Mouse (Mus musculus) left cerebral cortex, postnatal 10 days (tissue): ENCODE measurements around the gene Rap1b. TPM values are rescaled to one million over a fixed set of nuclear protein-coding genes. Genes with fewer than 3 reads are reported as not detected.

Experiments
- DNase-seq, 2 experiments: peaks; one replicate each; pipeline ENCODE4 v3.0.0; 2021 to 2022; ENCODE audit warnings: low spot score in 2 of 2, mixed read lengths in 1 of 2; ENCODE audit errors: extremely low spot score in 1 of 2
- intact Hi-C: fragments of 180-260 bp; cut with DNase I; formaldehyde crosslinking; loops from one replicate; pipeline ENCODE4 v1.15.1; 2025
- total RNA-seq, 2 experiments: library from RNA; stranded (reverse); gene quantifications; 2 replicates each; pipeline ENCODE4 v1.2.3; 2021

Rap1b gene
- total RNA-seq, 2 experiments from 2014 or later = 88.9 to 94.5 TPM

DNA sequence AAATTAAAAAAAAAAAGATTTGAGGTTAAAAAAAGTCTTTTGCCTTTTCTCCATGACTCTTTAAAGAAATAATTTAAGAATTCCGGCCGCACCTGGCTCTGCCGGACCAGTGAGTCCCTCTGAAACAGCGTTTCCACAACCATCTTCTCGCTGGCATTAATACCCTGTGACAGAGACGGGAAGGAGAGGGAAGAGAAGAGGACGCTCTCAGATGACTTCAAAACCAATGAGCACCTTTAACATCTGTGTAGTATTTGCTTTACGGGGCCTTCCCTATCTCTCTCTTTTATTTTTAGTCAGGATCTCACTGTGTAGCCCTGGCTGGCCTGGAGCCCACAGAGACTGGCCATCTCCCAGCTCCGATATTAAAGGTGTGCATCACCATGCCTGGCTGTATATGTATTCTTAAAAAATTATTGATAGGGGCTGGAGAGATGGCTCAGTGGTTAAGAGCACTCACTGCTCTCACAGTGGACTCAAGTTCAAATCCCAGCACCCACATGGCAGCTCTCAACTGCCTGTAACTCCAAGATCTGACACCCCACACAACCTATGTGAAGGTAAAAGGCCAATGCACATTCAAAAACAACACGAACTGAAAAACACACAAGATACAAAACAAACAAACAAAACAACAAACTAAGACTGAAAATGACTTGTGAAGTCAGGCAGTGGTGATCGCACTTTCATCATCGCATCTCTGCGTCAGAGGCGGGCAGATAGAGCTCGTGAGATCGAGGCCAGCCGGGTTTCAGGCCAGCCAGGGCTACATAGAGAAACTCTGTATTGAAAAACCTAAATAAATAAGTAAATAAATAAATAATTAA is 68.1 kb downstream of the Rap1b start:
- no peak for DNase-seq
- intact Hi-C loops = loop anchor here (5.0 kb wide), 1 partner anchor 45 kb away; no protein-coding TSS in a partner anchor

DNA sequence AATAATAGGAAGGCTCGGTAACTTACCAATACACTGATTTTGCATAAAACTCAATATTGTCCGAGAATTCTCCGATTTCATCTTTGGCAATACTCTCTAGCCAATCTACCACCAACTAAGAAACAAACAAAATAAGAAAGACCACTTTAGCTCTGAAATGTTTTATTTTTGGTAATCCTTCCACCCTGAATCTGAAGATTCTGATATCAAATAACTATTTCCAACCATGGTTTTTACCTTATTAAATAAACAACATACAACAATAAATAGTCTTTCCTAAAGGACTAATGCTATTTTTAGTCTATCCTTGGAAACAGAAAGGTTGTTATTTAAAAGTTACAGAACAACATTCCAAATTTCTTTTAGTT is 68.7 kb downstream of the Rap1b start:
- DNase-seq = no peak
- intact Hi-C loops = loop anchor here (5.0 kb wide), 1 partner anchor 45 kb away; no protein-coding TSS in a partner anchor

DNA sequence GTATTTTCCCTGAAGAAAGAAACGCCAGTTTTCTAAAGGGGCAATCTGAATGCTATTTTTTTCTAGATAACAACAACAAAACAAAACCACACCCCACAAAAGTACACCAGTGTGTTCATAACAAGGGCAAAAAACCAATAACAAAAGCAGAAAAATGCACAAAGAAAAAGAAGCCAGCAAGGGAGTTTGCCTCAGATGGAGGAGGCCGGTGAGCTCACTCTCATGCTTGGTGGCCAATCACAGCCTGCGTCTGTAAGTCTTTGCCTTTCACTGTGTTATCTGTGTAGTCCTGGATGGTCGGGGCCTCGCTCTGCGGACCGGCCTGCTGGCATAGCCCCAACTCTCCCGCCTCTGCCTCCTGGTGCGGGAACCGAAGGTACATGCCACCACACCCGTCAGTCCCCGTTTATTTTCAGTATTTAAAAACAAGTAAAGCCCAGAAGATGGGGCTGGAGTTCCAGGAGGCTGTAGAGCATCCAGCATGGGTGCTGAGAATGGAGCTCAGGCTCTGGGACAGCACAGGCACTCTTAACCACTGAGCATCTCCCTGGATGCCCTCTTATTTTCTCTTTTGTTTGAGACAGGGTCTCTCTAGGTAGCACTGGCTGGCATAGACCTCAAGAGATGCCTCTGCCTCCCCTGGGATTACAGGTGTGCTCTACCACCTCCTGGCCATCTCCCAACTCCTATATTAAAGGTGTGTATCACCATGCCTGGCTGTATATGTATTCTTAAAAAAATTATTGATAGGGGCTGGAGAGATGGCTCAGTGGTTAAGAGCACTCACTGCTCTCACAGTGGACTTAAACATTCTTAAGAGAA is 69.3 kb downstream of the Rap1b start:
- DNase-seq = no peak
- intact Hi-C loops = loop anchor here (5.0 kb wide), 1 partner anchor 46 kb away; no protein-coding TSS in a partner anchor

DNA sequence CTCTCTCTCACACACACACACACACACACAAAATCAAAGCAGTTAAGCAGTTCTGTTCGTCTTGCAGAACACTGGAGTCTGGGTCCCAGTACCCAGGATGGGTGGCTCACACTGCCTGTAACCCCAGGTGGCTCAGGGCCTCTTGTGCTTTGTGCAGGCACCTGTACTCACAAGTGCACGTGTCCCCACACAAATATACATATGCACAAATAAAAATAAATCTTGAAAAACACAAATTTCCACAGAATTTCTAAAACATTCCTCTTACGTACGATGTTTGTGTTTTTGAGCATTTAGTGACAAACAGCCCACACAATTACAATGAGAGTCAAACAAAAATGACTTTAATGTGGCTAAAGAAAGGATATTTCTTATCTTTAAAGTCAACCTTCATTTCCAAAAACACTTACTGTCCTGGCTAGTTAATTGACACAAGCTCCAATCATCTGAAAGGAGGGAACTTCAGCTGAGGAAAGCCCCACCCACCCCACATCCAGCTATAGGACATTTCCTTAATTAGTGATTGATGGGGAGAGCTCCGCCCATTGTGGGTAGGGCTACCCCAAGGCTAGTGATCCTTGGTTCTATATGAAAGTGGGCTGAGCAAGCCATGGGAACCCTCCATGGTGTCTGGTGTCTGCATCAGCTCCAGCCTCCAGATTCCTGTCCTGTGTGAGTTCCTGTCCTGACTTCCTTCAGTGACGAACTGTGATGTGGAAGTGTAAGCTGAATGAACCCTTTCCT is 70.3 kb downstream of the Rap1b start:
- DNase-seq = no peak
- intact Hi-C loops = loop anchor here (5.0 kb wide), 1 partner anchor 47 kb away; no protein-coding TSS in a partner anchor

DNA sequence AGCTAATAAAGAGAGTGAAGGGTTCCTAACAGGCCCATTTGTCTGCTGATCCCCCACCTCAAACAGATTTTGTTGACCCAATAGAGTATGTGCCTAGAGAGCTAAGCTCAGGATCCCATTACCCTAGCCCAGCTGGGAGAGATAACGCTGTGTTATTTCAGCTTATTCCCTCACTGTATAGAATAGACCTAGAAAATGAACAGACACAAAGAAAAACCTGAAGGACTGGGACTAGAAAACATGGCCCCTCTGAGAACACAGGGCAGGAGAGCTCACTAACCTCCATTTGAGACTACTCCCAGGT is 71.1 kb downstream of the Rap1b start:
- DNase-seq = no peak
- intact Hi-C loops = loop anchor here (5.0 kb wide), 1 partner anchor 48 kb away; no protein-coding TSS in a partner anchor

DNA sequence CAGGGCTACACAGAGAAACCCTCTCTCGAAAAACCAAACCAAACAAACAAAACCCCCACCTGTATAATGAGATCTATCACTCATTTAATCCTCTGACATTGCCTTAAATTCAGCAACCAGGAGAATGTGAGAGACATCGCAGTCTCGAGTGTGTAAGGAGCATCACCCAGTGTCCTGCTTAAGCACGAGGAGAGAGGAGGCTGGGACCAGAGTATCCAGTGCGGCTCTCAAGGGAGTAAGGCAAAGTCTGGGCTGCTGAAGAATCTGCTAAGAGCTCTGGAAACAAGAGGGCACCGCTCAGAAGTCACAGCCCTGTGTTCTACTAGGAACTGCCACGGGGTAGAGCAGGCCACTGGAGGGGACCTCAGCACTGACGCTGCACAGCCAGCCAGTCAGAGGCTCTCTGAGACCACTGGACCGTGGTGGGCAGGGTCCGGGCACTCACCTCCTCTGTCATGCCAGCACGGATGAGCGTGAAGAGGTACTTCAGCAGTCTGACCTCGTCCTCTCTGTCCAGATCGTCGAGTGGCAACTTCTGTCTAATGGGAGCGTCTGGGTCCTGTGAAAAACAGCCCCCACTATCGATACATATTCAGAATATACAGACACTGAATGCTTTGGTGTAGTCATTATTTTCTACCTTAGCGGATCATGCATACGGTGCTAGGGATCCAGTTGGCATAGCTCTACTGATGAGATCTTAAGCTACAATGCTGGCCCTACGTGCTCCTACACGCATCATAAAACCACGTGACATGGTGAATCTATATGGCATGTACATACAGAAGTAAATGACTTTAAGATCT is 71.6 kb downstream of the Rap1b start:
- intact Hi-C loops = no loop called here
- DNase-seq = no peak

DNA sequence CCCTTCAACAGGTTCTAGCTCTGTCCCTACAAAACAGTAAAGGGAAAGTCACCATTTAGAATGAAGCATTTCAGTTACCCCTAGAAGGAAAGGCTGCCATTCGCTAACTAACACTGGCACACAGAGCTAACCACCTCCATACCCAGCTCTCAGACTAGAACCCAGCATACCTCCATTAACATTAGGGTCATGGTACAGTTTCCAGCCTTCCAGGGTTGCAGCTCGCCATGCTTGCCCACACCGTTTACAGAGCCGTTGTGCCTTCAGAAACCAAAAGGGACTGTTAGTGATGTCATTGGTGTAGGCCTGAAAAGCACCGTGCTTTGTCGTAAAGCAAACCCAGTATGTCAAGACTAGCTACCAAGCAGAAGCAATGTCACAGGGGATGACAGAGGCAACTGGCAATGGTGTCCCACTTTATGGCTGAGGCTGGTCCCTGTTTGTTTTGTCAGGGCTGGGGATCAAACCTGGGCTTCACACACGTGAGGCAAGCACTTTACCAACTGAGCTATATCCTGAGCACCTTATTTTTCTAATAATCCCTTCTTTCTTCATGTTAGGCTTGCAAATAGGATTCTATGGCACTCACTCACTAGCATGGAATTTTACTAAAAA is 72.6 kb downstream of the Rap1b start:
- intact Hi-C loops = no loop called here

DNA sequence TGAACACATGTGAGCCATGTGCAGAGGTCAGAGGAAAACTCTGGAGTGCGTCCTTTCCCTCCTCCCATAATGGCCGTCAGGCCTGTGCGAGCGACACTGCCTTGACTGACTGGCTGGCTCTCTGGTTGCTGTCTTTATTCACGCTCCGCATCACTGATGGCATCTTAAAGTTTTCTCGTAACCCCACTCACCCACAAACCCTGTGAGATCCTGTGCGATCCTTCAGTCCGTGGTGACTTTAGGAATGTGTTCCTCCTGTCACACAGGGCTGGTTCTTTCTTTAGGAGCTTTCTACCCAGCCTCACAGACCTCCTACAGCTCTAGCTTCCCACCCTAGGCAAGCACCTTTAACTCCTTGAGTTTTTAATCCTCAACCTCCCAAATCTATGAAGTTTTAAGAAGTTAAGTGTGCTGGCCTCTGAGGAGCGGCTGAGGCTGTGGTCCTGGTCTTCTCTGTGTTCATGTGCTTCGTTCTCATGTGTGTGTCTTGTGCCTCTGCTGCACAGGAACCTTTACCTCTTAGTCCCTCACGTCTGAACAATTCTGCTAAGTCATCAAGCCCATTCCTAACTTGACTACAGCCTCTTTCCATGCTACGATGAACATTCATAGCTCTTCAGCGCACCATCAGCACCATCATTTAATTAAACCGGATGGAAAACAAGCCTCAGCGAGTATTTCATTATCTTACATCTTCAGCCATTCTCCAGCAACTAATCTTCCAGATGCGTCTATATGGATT is 73.3 kb downstream of the Rap1b start:
- intact Hi-C loops = no loop called here
- no peak for DNase-seq

More for the DNA sequence above, 72.6 kb downstream of the Rap1b start:
- no peak for DNase-seq

DNA sequence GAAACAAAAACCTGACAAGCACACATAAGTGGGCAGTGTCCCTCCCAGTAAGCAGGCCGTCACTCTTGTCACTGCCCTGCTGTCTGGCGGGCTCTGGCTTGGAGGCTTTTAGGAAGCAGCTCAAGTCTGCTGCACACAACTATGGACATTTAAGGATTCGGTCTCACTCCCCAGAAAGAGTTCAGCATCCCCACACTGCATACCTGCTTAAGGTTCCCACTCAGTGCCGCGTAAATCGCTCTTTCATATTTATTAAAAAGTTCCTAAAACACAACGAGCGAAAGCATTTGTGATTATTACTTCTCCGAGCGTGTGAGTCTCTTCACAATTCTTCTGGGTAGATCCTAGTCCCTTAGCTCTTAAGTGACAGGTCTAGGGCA is 74.7 kb downstream of the Rap1b start:
- DNase-seq = no peak
- intact Hi-C loops = no loop called here

DNA sequence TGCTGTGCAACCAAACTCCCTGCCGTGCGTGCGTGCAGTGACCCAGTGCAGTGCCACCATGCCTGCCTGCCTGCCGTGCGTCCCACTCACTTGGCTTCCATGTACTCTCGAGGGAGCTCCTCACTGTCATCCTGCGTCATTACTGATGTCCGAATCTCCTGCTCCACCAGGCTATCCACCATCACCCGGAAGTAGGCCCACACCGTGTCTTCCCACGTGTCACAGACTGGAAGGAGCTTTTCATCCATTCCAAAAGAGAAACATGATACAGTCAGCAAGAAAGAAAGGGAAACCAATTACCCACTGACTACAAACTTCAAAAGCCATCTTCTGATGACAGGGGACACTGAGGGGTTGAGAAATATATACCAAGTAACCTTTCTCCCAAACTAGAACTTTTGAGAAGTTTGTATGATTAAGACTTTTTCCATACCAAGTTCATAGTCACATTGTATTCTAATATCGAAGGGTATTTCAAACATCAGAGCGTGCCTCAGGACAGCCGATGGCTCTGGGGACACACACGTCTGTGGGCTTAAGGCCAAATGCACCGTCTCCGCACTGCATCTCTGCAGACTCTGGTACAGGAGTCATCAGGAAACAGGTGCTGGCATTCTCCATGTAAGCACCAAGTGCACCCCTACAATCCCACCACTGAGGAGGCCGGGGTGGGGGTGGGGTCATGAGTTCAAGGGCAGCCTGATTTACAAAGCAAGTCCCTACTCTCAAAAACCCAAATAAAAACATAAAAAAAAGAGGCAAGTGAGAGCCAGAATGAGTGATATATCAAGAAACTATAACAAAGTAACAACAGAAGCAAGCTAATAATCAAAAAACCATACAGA is 75.3 kb downstream of the Rap1b start:
- intact Hi-C loops = no loop called here
- no peak for DNase-seq

DNA sequence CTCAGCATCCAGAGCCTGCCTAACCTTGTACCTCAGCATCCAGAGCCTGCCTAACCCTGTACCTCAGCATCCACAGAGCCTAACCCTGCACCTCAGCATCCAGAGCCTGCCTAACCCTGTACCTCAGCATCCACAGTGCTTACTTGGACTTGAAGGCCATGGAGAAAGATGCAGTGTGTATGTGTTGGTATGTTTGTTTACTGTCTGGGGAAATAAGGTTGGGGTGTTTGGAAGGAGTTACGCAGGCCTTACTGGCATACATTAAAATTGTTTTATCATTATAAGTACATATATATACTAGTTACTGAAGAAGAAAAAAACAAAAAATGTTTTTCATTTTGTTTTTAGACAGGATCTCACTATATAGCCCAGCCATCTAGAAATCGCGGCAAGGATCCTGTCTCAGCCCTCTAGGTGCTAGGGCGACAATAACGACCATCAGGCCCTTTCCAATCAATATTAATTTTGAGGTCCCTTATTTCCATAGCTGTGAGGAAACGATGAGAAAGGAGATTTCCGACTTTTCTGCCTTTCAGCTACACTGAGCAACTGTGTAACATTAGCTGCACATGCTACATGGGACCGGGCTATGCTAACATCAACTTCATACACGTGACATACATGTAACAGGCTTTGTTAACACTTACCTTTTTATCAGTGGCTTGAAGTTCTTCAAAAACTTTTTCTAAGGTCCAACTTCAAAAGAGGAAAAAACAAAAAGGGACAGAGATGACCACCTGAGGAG is 76.1 kb downstream of the Rap1b start:
- DNase-seq = no peak
- intact Hi-C loops = no loop called here

DNA sequence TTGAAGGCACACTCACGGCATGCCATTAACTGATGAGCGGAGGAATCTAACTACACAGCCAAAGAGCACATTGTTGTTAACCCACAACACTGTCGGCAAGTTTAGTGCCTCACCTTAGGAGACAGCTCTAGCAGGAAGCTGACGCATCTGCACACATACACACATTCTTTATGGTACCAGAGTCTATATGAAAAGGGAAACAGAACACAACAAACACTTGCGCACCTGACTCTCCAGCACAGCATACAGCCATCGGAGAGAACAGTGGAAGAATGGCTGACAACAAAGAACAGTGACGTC is 77.7 kb downstream of the Rap1b start:
- no peak for DNase-seq
- intact Hi-C loops = no loop called here

DNA sequence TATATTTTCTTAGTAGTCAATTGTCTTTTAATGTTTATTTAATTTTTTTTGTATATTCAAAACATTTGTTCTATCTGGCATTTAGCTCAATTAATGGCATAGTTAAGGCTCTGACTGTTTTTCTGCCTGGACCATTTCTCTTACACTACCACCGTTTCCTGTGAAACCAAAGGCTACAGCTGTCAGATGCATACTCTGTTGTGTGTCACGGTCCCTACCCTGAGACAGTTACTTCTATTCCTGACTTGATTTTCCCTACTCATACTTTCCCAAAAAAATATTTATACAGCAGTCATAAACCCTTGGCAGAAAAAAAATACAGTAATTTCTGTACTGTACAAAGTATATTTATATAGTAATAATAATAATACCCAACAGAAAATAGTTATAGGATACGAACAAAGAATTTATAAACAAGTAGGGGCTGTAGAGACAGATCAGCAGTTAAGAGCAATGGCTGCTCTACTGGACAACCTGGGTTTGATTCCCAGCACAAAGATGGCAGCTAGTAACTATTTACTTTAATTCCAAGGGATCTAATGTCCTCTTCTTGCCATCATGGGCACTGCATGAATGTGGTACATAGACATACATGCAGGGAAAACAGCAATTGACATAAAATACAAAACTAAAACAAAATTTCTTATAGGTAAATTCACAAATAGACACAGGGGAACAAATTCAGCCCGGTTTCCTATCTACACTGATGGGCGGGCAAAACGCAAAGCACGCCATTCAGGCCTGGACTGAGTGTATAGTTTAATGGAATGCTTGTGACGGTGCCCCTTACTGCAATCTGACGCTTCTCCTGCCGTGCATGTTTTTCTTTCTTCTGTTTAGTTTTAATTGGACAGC is 78.3 kb downstream of the Rap1b start:
- no peak for DNase-seq
- intact Hi-C loops = no loop called here

DNA sequence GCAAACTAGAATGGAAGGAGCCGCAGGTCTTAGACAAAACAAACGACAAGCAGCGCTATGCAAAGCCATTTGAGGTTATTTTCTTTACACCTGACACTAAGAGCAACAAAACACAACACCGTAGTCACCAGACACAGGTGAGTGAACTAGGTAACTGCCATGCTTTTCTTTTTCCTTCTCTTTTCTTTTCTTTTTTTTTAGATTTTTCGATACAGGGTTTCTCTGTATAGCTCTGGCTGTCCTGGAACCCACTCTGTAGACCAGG is 79.0 kb downstream of the Rap1b start:
- DNase-seq = no peak
- intact Hi-C loops = no loop called here

DNA sequence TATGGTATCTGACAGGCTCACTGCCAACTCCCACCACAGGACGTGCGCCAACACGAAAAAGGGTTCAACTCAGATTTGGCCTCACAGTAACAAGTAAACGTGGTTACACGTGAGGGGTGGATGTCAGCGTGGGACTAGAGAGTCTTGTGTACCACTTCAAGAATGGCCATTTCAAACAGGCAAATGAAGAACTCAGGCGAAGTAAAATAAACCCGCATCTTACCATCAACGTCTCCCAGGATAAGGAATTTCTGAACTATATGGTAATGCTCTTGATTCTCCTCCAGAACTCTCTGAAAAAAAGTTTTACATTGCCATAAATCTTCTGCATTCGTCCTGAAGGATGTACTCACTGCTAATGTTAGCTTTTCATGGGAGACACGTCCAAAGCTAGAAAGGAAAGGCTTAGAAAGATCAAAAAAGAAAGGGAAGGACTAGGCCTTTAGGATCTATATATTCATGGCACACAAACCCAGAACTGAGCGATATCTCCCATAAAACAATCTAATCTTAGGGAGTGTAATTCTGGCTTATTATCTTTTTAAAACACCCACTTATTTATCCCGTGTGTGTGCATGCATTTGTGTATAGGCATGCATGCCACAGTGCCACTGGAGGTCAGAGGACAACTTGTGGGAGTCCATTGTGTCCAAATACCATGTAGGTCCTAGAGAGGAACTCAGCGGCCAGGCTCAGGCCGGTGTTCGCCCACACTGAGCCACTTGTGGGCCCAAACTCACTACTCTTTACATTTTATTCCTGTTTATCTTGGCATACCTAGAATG is 79.5 kb downstream of the Rap1b start:
- intact Hi-C loops = no loop called here
- DNase-seq = no peak
